Mouse (Mus musculus): ENCODE measurements at regions not wholly inside any gene's neighbourhood (a gene's known extent, or its start where the extent isn't known, plus 50 kb on each side); places are given as distances from the start of the nearest gene placed in this dataset.

- no peaks in the 10 kb centered on the region for H3K27me3 ChIP-seq
- no peak overlapping the region for H3K27ac ChIP-seq
- H3K4me2 ChIP-seq = no peak overlapping the region
- H3K9me3 ChIP-seq = no peaks in the 10 kb centered on the region
- WGBS = 74% methylated on average over 1 of the region's 1 CpGs
- no peak for ATAC-seq (ENCODE audit: insufficient number of reproducible peaks, low FRiP score, low TSS enrichment, low read depth)
- H3K36me3 ChIP-seq = no peaks in the 10 kb centered on the region
- H3K4me3 ChIP-seq = no peak overlapping the region
- no peaks in the 10 kb centered on the region for H3K4me1 ChIP-seq
- H3K9ac ChIP-seq = no peak overlapping the region
These were observed 200.0 kb upstream of the Eci2 start for GRCm38 (mm10) chr13:35226944-35227343.

- Histone ChIP-seq H3K9me3 (no peaks in the 10 kb centered on the region), H3K9ac (no peak overlapping the region), H3K36me3 (no peaks in the 10 kb centered on the region), H3K27me3 (no peaks in the 10 kb centered on the region), H3K4me2 (no peak overlapping the region), H3K27ac (no peak overlapping the region), H3K4me3 (no peak overlapping the region), H3K4me1 (no peaks in the 10 kb centered on the region)
- 71% methylated on average over 2 of the region's 2 CpGs for WGBS
- ATAC-seq (ENCODE audit: insufficient number of reproducible peaks, low FRiP score, low TSS enrichment, low read depth) = no peak
These were observed 202.7 kb upstream of the Eci2 start for GRCm38 (mm10) chr13:35229601-35230000.

GRCm38 (mm10) chr13:35233636-35234035 lies 206.7 kb upstream of the Eci2 start:
- ATAC-seq (ENCODE audit: insufficient number of reproducible peaks, low FRiP score, low TSS enrichment, low read depth) = no peak
- Histone ChIP-seq H3K27ac (no peak overlapping the region), H3K4me1 (no peaks in the 10 kb centered on the region), H3K4me3 (no peak overlapping the region), H3K27me3 (no peaks in the 10 kb centered on the region), H3K9me3 (no peaks in the 10 kb centered on the region), H3K9ac (no peak overlapping the region), H3K36me3 (no peaks in the 10 kb centered on the region), H3K4me2 (no peak overlapping the region)
- WGBS = 78% methylated on average over 1 of the region's 1 CpGs

GRCm38 (mm10) chr13:35241443-35241842 lies 214.5 kb upstream of the Eci2 start:
- Histone ChIP-seq H3K4me1 (no peaks in the 10 kb centered on the region), H3K27me3 (no peaks in the 10 kb centered on the region), H3K9me3 (no peaks in the 10 kb centered on the region), H3K9ac (no peak overlapping the region), H3K4me2 (no peak overlapping the region), H3K27ac (no peak overlapping the region), H3K36me3 (no peaks in the 10 kb centered on the region), H3K4me3 (no peak overlapping the region)
- ATAC-seq (ENCODE audit: insufficient number of reproducible peaks, low FRiP score, low TSS enrichment, low read depth) = no peak
- WGBS = 75% methylated on average over 2 of the region's 2 CpGs

GRCm38 (mm10) chr13:35243946-35244345 lies 217.1 kb upstream of the Eci2 start:
- Histone ChIP-seq H3K27ac (no peak overlapping the region), H3K4me3 (no peak overlapping the region), H3K4me2 (no peak overlapping the region), H3K27me3 (no peaks in the 10 kb centered on the region), H3K4me1 (no peaks in the 10 kb centered on the region), H3K9me3 (no peaks in the 10 kb centered on the region), H3K36me3 (no peaks in the 10 kb centered on the region), H3K9ac (no peak overlapping the region)
- no peak for ATAC-seq (ENCODE audit: insufficient number of reproducible peaks, low FRiP score, low TSS enrichment, low read depth)

- H3K27me3 ChIP-seq = no peaks in the 10 kb centered on the region
- H3K9ac ChIP-seq = no peak overlapping the region
- H3K36me3 ChIP-seq = no peaks in the 10 kb centered on the region
- H3K4me1 ChIP-seq = no peaks in the 10 kb centered on the region
- WGBS = 75% methylated on average over 2 of the region's 2 CpGs
- H3K4me2 ChIP-seq = no peak overlapping the region
- no peaks in the 10 kb centered on the region for H3K9me3 ChIP-seq
- ATAC-seq (ENCODE audit: insufficient number of reproducible peaks, low FRiP score, low TSS enrichment, low read depth) = no peak
- H3K4me3 ChIP-seq = no peak overlapping the region
- no peak overlapping the region for H3K27ac ChIP-seq
These were observed 230.5 kb upstream of the Eci2 start for GRCm38 (mm10) chr13:35257386-35257785.

- no peaks in the 10 kb centered on the region for H3K36me3 ChIP-seq
- H3K4me1 ChIP-seq = no peaks in the 10 kb centered on the region
- WGBS = 94% methylated on average over 1 of the region's 1 CpGs
- no peak overlapping the region for H3K4me3 ChIP-seq
- no peak overlapping the region for H3K4me2 ChIP-seq
- no peak overlapping the region for H3K27ac ChIP-seq
- no peaks in the 10 kb centered on the region for H3K27me3 ChIP-seq
- no peak overlapping the region for H3K9ac ChIP-seq
- no peaks in the 10 kb centered on the region for H3K9me3 ChIP-seq
- ATAC-seq (ENCODE audit: insufficient number of reproducible peaks, low FRiP score, low TSS enrichment, low read depth) = no peak
These were observed 231.8 kb upstream of the Eci2 start for GRCm38 (mm10) chr13:35258720-35259119.

- WGBS = 60% methylated on average over 1 of the region's 1 CpGs
- no peak; the same call in 1 of the 2 replicates for ATAC-seq (ENCODE audit: insufficient number of reproducible peaks, low FRiP score, low TSS enrichment, low read depth)
- H3K9ac ChIP-seq = no peak overlapping the region
These were observed 257.1 kb upstream of the Eci2 start for GRCm38 (mm10) chr13:35283959-35284358.

GRCm38 (mm10) chr13:35302088-35302487 lies 275.2 kb upstream of the Eci2 start:
- Histone ChIP-seq H3K9me3 (no peaks in the 10 kb centered on the region), H3K27ac (no peak overlapping the region), H3K27me3 (no peaks in the 10 kb centered on the region), H3K4me1 (no peaks in the 10 kb centered on the region), H3K9ac (no peak overlapping the region), H3K4me3 (no peak overlapping the region), H3K36me3 (no peaks in the 10 kb centered on the region), H3K4me2 (no peak overlapping the region)
- ATAC-seq (ENCODE audit: insufficient number of reproducible peaks, low FRiP score, low TSS enrichment, low read depth) = no peak
- 73% methylated on average over 1 of the region's 1 CpGs for WGBS

More at GRCm38 (mm10) chr13:35283959-35284358, 257.1 kb upstream of the Eci2 start:
- Histone ChIP-seq H3K4me2 (no peak overlapping the region), H3K36me3 (no peaks in the 10 kb centered on the region), H3K27ac (no peak overlapping the region), H3K4me1 (no peaks in the 10 kb centered on the region), H3K27me3 (no peaks in the 10 kb centered on the region), H3K9me3 (no peaks in the 10 kb centered on the region), H3K4me3 (no peak overlapping the region)

GRCm38 (mm10) chr13:35316772-35317171 lies 289.9 kb upstream of the Eci2 start:
- WGBS = 89% methylated on average over 1 of the region's 1 CpGs
- Histone ChIP-seq H3K36me3 (no peaks in the 10 kb centered on the region), H3K9me3 (no peaks in the 10 kb centered on the region), H3K4me2 (no peak overlapping the region), H3K9ac (no peak overlapping the region), H3K4me1 (no peaks in the 10 kb centered on the region), H3K4me3 (no peak overlapping the region), H3K27ac (no peak overlapping the region), H3K27me3 (no peaks in the 10 kb centered on the region)
- ATAC-seq (ENCODE audit: insufficient number of reproducible peaks, low FRiP score, low TSS enrichment, low read depth) = no peak

- H3K27me3 ChIP-seq = no peaks in the 10 kb centered on the region
- no peak overlapping the region for H3K27ac ChIP-seq
- no peaks in the 10 kb centered on the region for H3K4me1 ChIP-seq
- H3K4me2 ChIP-seq = no peak overlapping the region
- H3K9ac ChIP-seq = no peak overlapping the region
- no peaks in the 10 kb centered on the region for H3K9me3 ChIP-seq
- no peaks in the 10 kb centered on the region for H3K36me3 ChIP-seq
- no peak overlapping the region for H3K4me3 ChIP-seq
- WGBS = 48% methylated on average over 10 of the region's 10 CpGs
- ATAC-seq (ENCODE audit: insufficient number of reproducible peaks, low FRiP score, low TSS enrichment, low read depth) = no peak
These were observed 299.9 kb upstream of the Eci2 start for GRCm38 (mm10) chr13:35326682-35327242.

GRCm38 (mm10) chr13:35328320-35328719 lies 301.4 kb upstream of the Eci2 start:
- WGBS = 70% methylated on average over 2 of the region's 2 CpGs
- H3K36me3 ChIP-seq = no peaks in the 10 kb centered on the region
- no peaks in the 10 kb centered on the region for H3K9me3 ChIP-seq
- H3K4me2 ChIP-seq = no peak overlapping the region
- no peaks in the 10 kb centered on the region for H3K4me1 ChIP-seq
- H3K27me3 ChIP-seq = no peaks in the 10 kb centered on the region
- ATAC-seq (ENCODE audit: insufficient number of reproducible peaks, low FRiP score, low TSS enrichment, low read depth) = no peak
- no peak overlapping the region for H3K27ac ChIP-seq
- no peak overlapping the region for H3K9ac ChIP-seq
- H3K4me3 ChIP-seq = no peak overlapping the region

- Histone ChIP-seq H3K9ac (no peak overlapping the region), H3K36me3 (no peaks in the 10 kb centered on the region), H3K4me1 (no peaks in the 10 kb centered on the region), H3K27ac (no peak overlapping the region), H3K9me3 (no peaks in the 10 kb centered on the region), H3K4me2 (no peak overlapping the region), H3K4me3 (no peak overlapping the region), H3K27me3 (no peaks in the 10 kb centered on the region)
- WGBS = 72% methylated on average over 1 of the region's 1 CpGs
- ATAC-seq (ENCODE audit: insufficient number of reproducible peaks, low FRiP score, low TSS enrichment, low read depth) = no peak
These were observed 304.0 kb upstream of the Eci2 start for GRCm38 (mm10) chr13:35330926-35331325.

Measured in limb, embryonic 15.5 days (tissue).